Mouse (Mus musculus) limb, embryonic 12.5 days (tissue): ENCODE measurements around the gene Gm28551. TPM values are rescaled to one million over a fixed set of nuclear protein-coding genes. Genes with fewer than 3 reads are reported as not detected.
A peak's percentile ranks its signal among the peaks of the same experiment; 100 is the strongest.

Source experiments
- ATAC-seq: fragments of 200-750 bp; cut with Nextera tagmentation; 2 replicates; pipeline ENCODE4 v1.8.0; 2017; ENCODE audit warnings: low read depth, moderate TSS enrichment; ENCODE audit not compliant: insufficient number of reproducible peaks, insufficient read depth, low FRiP score, low TSS enrichment
- H3K27ac ChIP-seq: fragments of 300-500 bp; sonication (generic); 2 replicates; pipeline ENCODE4 v1.5.1; 2016; ENCODE audit warnings: mild to moderate bottlenecking, moderate library complexity
- H3K27me3 ChIP-seq: fragments of 300-500 bp; sonication (generic); 2 replicates; pipeline ENCODE4 v1.6.1; 2016; ENCODE audit warnings: mild to moderate bottlenecking, moderate library complexity
- H3K36me3 ChIP-seq: fragments of 300-500 bp; sonication (generic); 2 replicates; pipeline ENCODE4 v1.6.1; 2016; ENCODE audit warnings: mild to moderate bottlenecking, moderate library complexity
- H3K4me1 ChIP-seq: fragments of 300-500 bp; sonication (generic); replicated peaks from 2 replicates; pipeline ENCODE4 v1.6.1; 2016
- H3K4me2 ChIP-seq: fragments of 300-500 bp; sonication (generic); 2 replicates; pipeline ENCODE4 v1.6.1; 2016; ENCODE audit warnings: mild to moderate bottlenecking, moderate library complexity
- H3K4me3 ChIP-seq: fragments of 300-500 bp; sonication (generic); replicated peaks from 2 replicates; pipeline ENCODE4 v1.5.1; 2016; ENCODE audit warnings: mild to moderate bottlenecking
- H3K9ac ChIP-seq: fragments of 300-500 bp; sonication (generic); replicated peaks from 2 replicates; pipeline ENCODE4 v1.6.1; 2016; ENCODE audit warnings: mild to moderate bottlenecking, moderate library complexity
- H3K9me3 ChIP-seq: fragments of 300-500 bp; sonication (generic); 2 replicates; pipeline ENCODE4 v1.6.1; 2016; ENCODE audit warnings: mild to moderate bottlenecking, moderate library complexity
- WGBS: fragments of 180-500 bp; shearing (Covaris S2); methylation state at CpG from one replicate; pipeline ENCODE4 v1.1.7; 2016; 5-methylcytosine and 5-hydroxymethylcytosine counted together
- polyA plus RNA-seq: library from polyadenylated mRNA; unstranded; fragments of >200 nt; fragmentation: Nextera tagmentation; extraction: Ambion mirVana; gene quantifications from 2 replicates; pipeline ENCODE4 v1.2.1, GENCODE M21; 2016

Gm28551 gene
- polyA plus RNA-seq, 1 experiment from 2014 or later, result 0.87 TPM

- H3K9ac ChIP-seq, result no peak overlapping the region
- H3K27ac ChIP-seq, result no peak overlapping the region
- H3K27me3 ChIP-seq, result no peaks in the 10 kb centered on the region
- no peak for ATAC-seq
- H3K4me1 ChIP-seq, result no peaks in the 10 kb centered on the region
- no peaks in the 10 kb centered on the region for H3K9me3 ChIP-seq
- no peak overlapping the region for H3K4me2 ChIP-seq
- 97% methylated on average over 5 of the region's 5 CpGs for WGBS
- H3K4me3 ChIP-seq, result no peak overlapping the region
- peaks cover 14% of the 10 kb centered on the region for H3K36me3 ChIP-seq
Observed at GRCm38 (mm10) chr1:53324827-53325494, 27.5 kb downstream of the Gm28551 start.

GRCm38 (mm10) chr1:53324277-53324676, 28.2 kb downstream of the Gm28551 start:
- ATAC-seq, result no peak
- Histone ChIP-seq H3K27ac (no peak overlapping the region), H3K4me2 (no peak overlapping the region), H3K9me3 (no peaks in the 10 kb centered on the region), H3K27me3 (no peaks in the 10 kb centered on the region), H3K9ac (no peak overlapping the region), H3K4me1 (no peaks in the 10 kb centered on the region), H3K4me3 (no peak overlapping the region), H3K36me3 (peaks cover 14% of the 10 kb centered on the region)
- WGBS, result 98% methylated on average over 1 of the region's 1 CpGs

DNA sequence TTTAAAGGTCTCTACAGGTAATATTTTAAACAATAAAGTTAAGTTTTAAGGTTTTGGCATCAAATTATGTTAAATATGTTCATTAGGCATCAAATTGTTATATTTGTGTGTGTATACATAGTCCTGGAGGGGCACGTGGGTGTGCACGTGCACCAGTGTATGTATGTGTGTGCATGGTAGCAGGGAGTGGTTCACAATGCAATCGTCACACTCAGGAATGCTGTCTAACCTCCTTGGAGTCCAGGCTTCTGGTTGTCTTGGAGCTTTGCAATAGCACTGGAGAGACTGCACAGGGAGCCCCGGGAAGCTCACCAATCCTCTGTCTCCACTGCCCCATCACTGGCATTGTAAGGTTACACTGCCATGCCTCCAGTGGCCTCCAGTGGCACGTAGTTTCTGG, 29.2 kb downstream of the Gm28551 start:
- no peak overlapping the region for H3K27ac ChIP-seq
- 92% methylated on average over 5 of the region's 5 CpGs for WGBS
- H3K4me1 ChIP-seq, result no peaks in the 10 kb centered on the region
- H3K4me2 ChIP-seq, result no peak overlapping the region
- no peak overlapping the region for H3K4me3 ChIP-seq
- no peak for ATAC-seq
- H3K9me3 ChIP-seq, result no peaks in the 10 kb centered on the region
- peaks cover 19% of the 10 kb centered on the region for H3K36me3 ChIP-seq
- no peaks in the 10 kb centered on the region for H3K27me3 ChIP-seq
- no peak overlapping the region for H3K9ac ChIP-seq

GRCm38 (mm10) chr1:53321662-53322344, 30.7 kb downstream of the Gm28551 start:
- ATAC-seq, result no peak
- Histone ChIP-seq H3K27ac (no peak overlapping the region), H3K4me1 (no peaks in the 10 kb centered on the region), H3K9me3 (no peaks in the 10 kb centered on the region), H3K9ac (no peak overlapping the region), H3K4me2 (no peak overlapping the region), H3K4me3 (no peak overlapping the region), H3K27me3 (no peaks in the 10 kb centered on the region), H3K36me3 (peaks cover 25% of the 10 kb centered on the region)
- 96% methylated on average over 4 of the region's 4 CpGs for WGBS

- H3K9ac ChIP-seq, result peak within 1 kb of the TSS; percentile 72
- WGBS, result 2% methylated on average over 27 of the region's 27 CpGs
- H3K27ac ChIP-seq, result peak within 1 kb of the TSS; percentile 87
- peak; percentile 88 for ATAC-seq
- H3K4me2 ChIP-seq, result peak within 1 kb of the TSS; percentile 60
- H3K36me3 ChIP-seq, result peaks cover 17% of the 10 kb centered on the region; the same call in 1 of the 2 replicates
- no peaks in the 10 kb centered on the region for H3K4me1 ChIP-seq
- no peaks in the 10 kb centered on the region for H3K9me3 ChIP-seq
- H3K27me3 ChIP-seq, result no peaks in the 10 kb centered on the region
- H3K4me3 ChIP-seq, result peak within 1 kb of the TSS; percentile 52
Observed at GRCm38 (mm10) chr1:53312989-53313967, 39.2 kb downstream of the Gm28551 start, which contains the start of gene Osgepl1. TSS of gene Osgepl1 (plus strand) at chr1:53313624.

DNA sequence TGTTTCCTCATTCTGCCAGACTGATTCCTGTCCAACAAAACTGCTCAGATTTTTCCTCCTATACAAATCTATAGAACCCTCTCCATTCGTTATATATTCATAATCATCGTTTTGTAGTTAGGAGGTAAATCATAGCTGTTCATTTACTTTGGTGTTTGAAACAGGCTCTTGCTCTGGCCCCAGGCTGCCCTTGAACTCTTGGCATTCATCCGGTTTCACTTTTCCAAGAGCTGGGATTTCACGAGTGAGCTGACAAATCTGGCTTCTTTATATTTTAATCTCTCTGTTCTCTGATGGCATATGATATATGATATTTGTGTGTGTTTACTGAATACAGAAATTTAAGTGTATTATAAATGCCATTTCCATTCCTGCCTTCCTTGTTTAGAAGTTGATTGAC, 52.0 kb downstream of the Gm28551 start:
- 93% methylated on average over 4 of the region's 4 CpGs for WGBS
- no peak for ATAC-seq
- no peaks in the 10 kb centered on the region for H3K9me3 ChIP-seq

DNA sequence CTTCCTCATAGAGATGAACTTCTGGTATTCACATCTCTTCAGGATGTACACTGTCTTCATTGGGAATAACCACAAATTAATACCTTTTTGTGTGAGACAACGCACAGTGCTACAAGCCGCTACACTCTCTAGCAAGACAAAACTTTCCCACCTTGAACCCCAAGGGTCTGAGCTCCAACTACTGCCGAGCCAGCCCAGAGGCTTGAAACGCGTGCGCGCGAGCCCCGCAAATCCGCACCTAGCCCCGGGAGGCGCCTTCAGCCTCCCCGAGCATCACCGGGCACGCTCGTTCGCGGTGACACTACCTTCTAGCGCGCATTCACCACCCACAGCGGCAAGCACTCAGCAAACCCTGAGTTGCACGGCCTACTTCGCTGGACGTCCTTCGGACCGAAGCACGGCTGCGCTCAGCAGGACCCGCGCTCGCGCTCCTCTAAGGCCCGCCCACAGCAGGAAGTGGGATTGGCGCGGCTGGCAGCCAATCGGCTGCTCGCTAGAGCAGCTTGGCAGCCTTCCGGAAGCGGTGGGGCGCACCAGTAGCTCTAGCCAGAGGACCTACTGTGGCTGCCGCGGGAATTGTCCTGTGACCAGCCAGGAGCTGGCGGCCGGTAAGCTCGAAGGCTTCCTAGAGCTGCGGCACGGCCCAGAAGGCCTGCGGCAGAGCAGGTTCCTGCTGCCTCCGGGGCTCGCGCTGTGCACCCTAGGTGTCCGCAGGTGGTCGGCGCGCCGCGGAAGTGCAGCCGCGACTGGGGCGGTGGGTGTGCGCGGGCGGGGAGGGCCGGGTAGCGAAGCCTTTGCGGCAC, 55.7 kb downstream of the Gm28551 start, which contains the start of the genes Pms1, Ormdl1 and Gm28778:
Pms1 (minus strand) TSS at position 438 of the 803 bp plus-strand sequence.
Ormdl1 (plus strand) TSS at position 515 of the 803 bp plus-strand sequence.
Gm28778 (plus strand) TSS at position 531 of the 803 bp plus-strand sequence.
- no peaks in the 10 kb centered on the region for H3K27me3 ChIP-seq
- H3K4me3 ChIP-seq, result peak within 1 kb of the TSS; percentile 77
- H3K27ac ChIP-seq, result peak within 1 kb of the TSS; percentile 90
- peak within 1 kb of the TSS; percentile 61 for H3K4me2 ChIP-seq
- H3K4me1 ChIP-seq, result peaks cover 6% of the 10 kb centered on the region; the same call in 1 of the 2 replicates
- H3K9ac ChIP-seq, result peak within 1 kb of the TSS; percentile 81
- peak; percentile 99 for ATAC-seq
- under 1% methylated on average over 66 of the region's 66 CpGs for WGBS
- peaks cover 13% of the 10 kb centered on the region for H3K36me3 ChIP-seq
- no peaks in the 10 kb centered on the region for H3K9me3 ChIP-seq

More for the DNA sequence above, 52.0 kb downstream of the Gm28551 start:
- Histone ChIP-seq H3K4me1 (peaks cover 6% of the 10 kb centered on the region; the same call in 1 of the 2 replicates), H3K27ac (no peak overlapping the region), H3K36me3 (peaks cover 10% of the 10 kb centered on the region), H3K27me3 (no peaks in the 10 kb centered on the region), H3K9ac (no peak overlapping the region), H3K4me3 (no peak overlapping the region), H3K4me2 (no peak overlapping the region)

GRCm38 (mm10) chr1:53291197-53291596, 61.3 kb downstream of the Gm28551 start:
- Histone ChIP-seq H3K9ac (no peak overlapping the region), H3K36me3 (peaks cover 9% of the 10 kb centered on the region), H3K27me3 (no peaks in the 10 kb centered on the region), H3K4me1 (0 out of 2 replicates have a peak, but pooled peaks cover 6% of the 10 kb centered on the region), H3K27ac (no peak overlapping the region), H3K4me3 (no peak overlapping the region), H3K9me3 (no peaks in the 10 kb centered on the region; the same call in 1 of the 2 replicates), H3K4me2 (no peak overlapping the region)
- 87% methylated on average over 3 of the region's 3 CpGs for WGBS
- ATAC-seq, result no peak
